Mouse (Mus musculus): ENCODE data around the gene Fads6. TPM values are rescaled to one million over a fixed set of nuclear protein-coding genes. Genes with fewer than 3 reads are reported as not detected.

Gene Fads6
- polyA plus RNA-seq, 1 experiment from 2014 or later = 0.76 TPM

DNA sequence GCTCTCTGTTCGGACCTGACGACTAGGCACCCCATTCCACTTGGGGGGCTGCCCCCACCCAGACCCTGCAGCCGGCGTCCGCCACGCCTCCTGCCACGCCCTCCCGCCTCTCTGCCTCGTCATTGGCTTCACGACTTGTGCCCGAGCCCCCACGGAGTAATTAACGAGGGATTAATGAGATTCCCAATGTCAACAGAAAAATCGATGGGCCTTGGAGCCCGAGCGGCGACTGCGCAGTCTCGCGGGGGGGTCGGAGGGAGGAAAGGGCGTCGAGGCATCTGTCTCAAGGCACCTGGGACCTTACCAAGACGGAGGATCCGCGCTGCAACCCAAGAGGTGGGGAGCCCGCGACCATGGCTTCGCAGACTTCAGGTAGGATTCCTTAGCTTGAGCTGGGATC lies 37.1 kb upstream of the Fads6 start, which contains the start of gene Otop3:
Gene Otop3, plus strand, starts transcription at position 201 of the 400 bp plus-strand sequence.
- Histone ChIP-seq H3K4me1 (replicated peaks; ENCODE audit: control insufficient read depth, insufficient read depth, low read length) (peaks cover 10% of the 10 kb centered on the region), H3K9ac (replicated peaks; ENCODE audit: low read depth, low read length) (peak within 1 kb of the TSS; percentile 28; the same call in 1 of the 2 replicates), H3K9me3 (ENCODE audit: control insufficient read depth, low read length) (no peaks in the 10 kb centered on the region), H3K4me2 (ENCODE audit: low read length) (peak within 1 kb of the TSS; percentile 55), H3K4me3 (replicated peaks; ENCODE audit: low read length) (peak within 1 kb of the TSS; percentile 30), H3K27me3 (replicated peaks; ENCODE audit: control insufficient read depth, insufficient read depth, low read length) (peaks cover 21% of the 10 kb centered on the region), H3K27ac (ENCODE audit: low read length) (no peak within 1 kb of the TSS), H3K36me3 (ENCODE audit: control insufficient read depth, insufficient read depth) (no peaks in the 10 kb centered on the region)
- under 1% methylated on average over 29 of the region's 29 CpGs for WGBS
- ATAC-seq = no peak

DNA sequence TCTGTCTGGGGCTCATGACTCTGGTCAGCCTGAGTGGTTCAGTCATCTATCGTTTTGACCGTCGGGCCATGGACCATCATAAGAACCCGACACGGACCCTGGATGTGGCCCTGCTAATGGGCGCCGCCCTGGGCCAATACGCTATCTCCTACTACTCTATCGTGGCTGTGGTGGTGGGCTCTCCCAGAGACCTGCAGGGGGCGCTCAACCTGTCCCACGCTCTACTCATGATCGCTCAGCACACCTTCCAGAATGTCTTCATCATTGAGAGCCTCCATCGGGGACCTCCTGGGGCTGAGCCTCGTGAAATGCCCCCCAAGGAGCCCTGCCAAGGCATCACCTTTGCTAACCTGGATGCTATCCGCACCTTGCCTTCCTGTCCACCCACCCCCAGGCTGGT lies 31.9 kb upstream of the Fads6 start:
- ATAC-seq = no peak
- WGBS = 68% methylated on average over 15 of the region's 15 CpGs
- H3K9ac ChIP-seq (replicated peaks; ENCODE audit: low read depth, low read length) = no peak overlapping the region
- H3K36me3 ChIP-seq (ENCODE audit: control insufficient read depth, insufficient read depth) = no peaks in the 10 kb centered on the region
- H3K27ac ChIP-seq (ENCODE audit: low read length) = no peak overlapping the region
- no peak overlapping the region for H3K4me2 ChIP-seq (ENCODE audit: low read length)
- no peak overlapping the region for H3K4me3 ChIP-seq (replicated peaks; ENCODE audit: low read length)
- peaks cover 1% of the 10 kb centered on the region for H3K4me1 ChIP-seq (replicated peaks; ENCODE audit: control insufficient read depth, insufficient read depth, low read length)
- no peaks in the 10 kb centered on the region for H3K9me3 ChIP-seq (ENCODE audit: control insufficient read depth, low read length)
- H3K27me3 ChIP-seq (replicated peaks; ENCODE audit: control insufficient read depth, insufficient read depth, low read length) = peaks cover 4% of the 10 kb centered on the region; the same call in 1 of the 2 replicates

DNA sequence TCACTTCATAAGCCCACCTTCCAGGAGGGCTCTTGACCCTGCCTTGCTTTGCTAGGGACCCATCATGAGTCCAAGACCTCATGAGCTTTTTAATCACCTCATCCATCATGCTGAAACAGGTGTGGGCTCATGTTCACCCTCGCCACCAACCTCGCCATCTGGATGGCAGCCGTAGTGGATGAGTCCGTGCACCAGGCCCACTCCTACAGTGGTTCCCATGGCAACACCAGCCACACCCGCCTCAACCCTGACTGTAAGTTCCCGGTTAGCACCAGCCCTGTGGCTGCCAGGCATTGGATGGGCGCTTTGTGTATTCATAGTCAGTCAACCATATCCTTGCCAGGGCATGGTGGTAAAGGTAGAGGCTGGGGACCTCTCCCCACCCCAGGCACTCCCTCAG lies 29.3 kb upstream of the Fads6 start:
- Histone ChIP-seq H3K9ac (replicated peaks; ENCODE audit: low read depth, low read length) (no peak overlapping the region), H3K27me3 (replicated peaks; ENCODE audit: control insufficient read depth, insufficient read depth, low read length) (peaks cover 27% of the 10 kb centered on the region), H3K27ac (ENCODE audit: low read length) (no peak overlapping the region), H3K36me3 (ENCODE audit: control insufficient read depth, insufficient read depth) (no peaks in the 10 kb centered on the region), H3K4me3 (replicated peaks; ENCODE audit: low read length) (no peak overlapping the region), H3K9me3 (ENCODE audit: control insufficient read depth, low read length) (no peaks in the 10 kb centered on the region), H3K4me2 (ENCODE audit: low read length) (no peak overlapping the region), H3K4me1 (replicated peaks; ENCODE audit: control insufficient read depth, insufficient read depth, low read length) (peaks cover 13% of the 10 kb centered on the region)
- no peak for ATAC-seq
- whole genome bisulfite sequencing = 70% methylated on average over 7 of the region's 7 CpGs

DNA sequence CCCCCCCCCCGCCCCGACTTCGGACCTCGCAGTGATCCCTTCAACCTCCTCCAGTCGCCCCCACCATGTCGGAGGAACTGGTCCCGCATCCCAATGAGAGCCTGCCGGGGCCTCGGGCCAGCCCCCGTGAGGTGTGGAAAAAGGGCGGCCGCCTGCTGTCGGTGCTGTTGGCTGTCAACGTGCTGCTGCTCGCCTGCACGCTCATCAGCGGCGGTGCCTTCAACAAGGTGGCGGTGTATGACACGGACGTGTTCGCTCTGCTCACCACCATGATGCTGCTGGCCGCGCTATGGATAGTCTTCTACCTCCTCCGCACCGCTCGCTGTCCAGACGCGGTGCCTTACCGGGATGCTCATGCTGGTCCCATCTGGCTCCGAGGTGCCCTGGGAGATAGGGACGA lies 25.9 kb upstream of the Fads6 start:
- ATAC-seq = no peak
- 17% methylated on average over 32 of the region's 32 CpGs for WGBS
- no peaks in the 10 kb centered on the region for H3K36me3 ChIP-seq (ENCODE audit: control insufficient read depth, insufficient read depth)
- no peak overlapping the region for H3K4me3 ChIP-seq (replicated peaks; ENCODE audit: low read length)
- H3K9ac ChIP-seq (replicated peaks; ENCODE audit: low read depth, low read length) = no peak overlapping the region
- no peak overlapping the region for H3K4me2 ChIP-seq (ENCODE audit: low read length)
- H3K9me3 ChIP-seq (ENCODE audit: control insufficient read depth, low read length) = no peaks in the 10 kb centered on the region
- peaks cover 58% of the 10 kb centered on the region for H3K27me3 ChIP-seq (replicated peaks; ENCODE audit: control insufficient read depth, insufficient read depth, low read length)
- H3K27ac ChIP-seq (ENCODE audit: low read length) = no peak overlapping the region
- peaks cover 24% of the 10 kb centered on the region for H3K4me1 ChIP-seq (replicated peaks; ENCODE audit: control insufficient read depth, insufficient read depth, low read length)

DNA sequence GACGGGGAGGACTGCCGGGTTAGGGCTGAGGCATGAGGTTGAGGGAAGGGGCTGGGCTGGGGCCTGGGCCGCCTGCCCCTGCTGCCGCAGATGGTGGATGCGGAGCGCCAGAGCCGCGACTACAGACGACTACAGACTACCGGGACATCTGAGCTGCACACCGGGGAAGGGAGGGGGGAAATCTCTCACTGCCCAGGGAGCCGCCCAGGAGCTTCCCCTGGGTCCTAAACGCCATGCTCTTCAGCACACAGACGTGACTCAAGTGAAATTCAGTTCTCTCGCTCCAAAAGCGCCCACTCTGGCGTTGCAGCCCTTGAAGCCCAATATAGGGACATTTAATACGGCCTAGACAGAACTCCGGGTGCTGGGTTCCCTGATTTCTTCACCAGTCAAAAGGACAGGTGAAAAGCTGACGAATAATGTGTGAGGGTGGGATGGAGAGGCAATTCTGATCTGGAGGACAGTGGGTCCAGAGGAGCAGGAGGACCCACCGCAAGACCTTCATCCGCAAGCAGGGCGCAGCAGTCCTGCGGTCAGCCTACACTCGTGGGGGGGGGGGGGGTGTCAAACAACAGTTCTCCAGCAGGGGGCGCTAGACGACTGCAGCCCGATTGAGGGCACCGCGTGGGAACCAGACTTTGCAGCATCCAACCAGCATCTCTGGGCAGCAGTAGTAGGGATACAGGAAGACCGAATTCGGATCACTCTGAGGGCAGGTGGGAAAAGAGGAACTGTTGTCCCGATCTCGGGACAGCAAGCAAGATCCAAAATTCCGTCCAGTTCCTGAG lies 24.6 kb upstream of the Fads6 start, which contains the start of gene Ush1g:
Gene Ush1g, minus strand, starts transcription at position 136 of the 788 bp plus-strand sequence.
- no peak within 1 kb of the TSS for H3K27ac ChIP-seq (ENCODE audit: low read length)
- no peaks in the 10 kb centered on the region for H3K9me3 ChIP-seq (ENCODE audit: control insufficient read depth, low read length)
- WGBS = 6% methylated on average over 31 of the region's 35 CpGs
- H3K27me3 ChIP-seq (replicated peaks; ENCODE audit: control insufficient read depth, insufficient read depth, low read length) = peaks cover 70% of the 10 kb centered on the region
- peak within 1 kb of the TSS; percentile 0; the same call in 1 of the 2 replicates for H3K4me3 ChIP-seq (replicated peaks; ENCODE audit: low read length)
- H3K4me2 ChIP-seq (ENCODE audit: low read length) = 0 out of 2 replicates have a peak within 1 kb of the TSS, but pooled peaks have one; percentile 8
- H3K36me3 ChIP-seq (ENCODE audit: control insufficient read depth, insufficient read depth) = no peaks in the 10 kb centered on the region
- peaks cover 24% of the 10 kb centered on the region for H3K4me1 ChIP-seq (replicated peaks; ENCODE audit: control insufficient read depth, insufficient read depth, low read length)
- peak; percentile 47 for ATAC-seq
- no peak within 1 kb of the TSS for H3K9ac ChIP-seq (replicated peaks; ENCODE audit: low read depth, low read length)

DNA sequence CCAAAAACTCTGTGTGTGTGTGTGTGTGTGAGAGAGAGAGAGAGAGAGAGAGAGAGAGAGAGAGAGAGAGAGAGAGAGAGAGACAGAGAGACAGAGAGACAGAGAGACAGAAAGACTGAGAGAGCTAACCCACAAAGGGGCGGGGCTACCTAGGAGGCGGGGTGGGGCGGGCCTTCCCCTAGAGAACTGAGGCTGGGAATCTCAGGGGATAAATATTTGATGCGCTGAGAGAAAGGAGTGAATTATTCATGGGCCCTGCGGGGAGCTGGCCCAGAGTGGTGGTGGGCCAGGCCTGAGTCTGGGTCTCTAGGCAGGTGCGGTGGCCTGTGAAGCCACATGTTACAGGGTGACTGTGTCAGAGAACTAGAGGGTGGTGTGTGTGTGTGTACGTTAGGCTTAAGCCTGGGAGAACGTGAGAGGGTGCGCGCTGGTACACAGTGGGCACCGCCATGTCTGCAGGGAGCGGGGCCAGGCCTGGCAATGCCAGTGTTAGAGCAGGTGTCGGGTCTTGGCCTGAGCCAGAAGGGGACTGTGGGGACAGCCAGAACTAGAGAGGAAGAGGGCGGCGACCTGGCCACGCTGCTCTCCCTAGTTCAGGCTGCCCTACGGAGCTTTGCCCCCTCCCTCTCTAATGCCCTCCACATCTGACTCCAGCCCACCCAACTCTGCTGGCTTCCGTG lies 22.4 kb upstream of the Fads6 start:
- no peak overlapping the region for H3K4me2 ChIP-seq (ENCODE audit: low read length)
- peaks cover 89% of the 10 kb centered on the region for H3K27me3 ChIP-seq (replicated peaks; ENCODE audit: control insufficient read depth, insufficient read depth, low read length)
- no peak overlapping the region for H3K9ac ChIP-seq (replicated peaks; ENCODE audit: low read depth, low read length)
- 1% methylated on average over 16 of the region's 18 CpGs for WGBS
- H3K4me3 ChIP-seq (replicated peaks; ENCODE audit: low read length) = no peak overlapping the region
- no peaks in the 10 kb centered on the region for H3K36me3 ChIP-seq (ENCODE audit: control insufficient read depth, insufficient read depth)
- no peaks in the 10 kb centered on the region for H3K9me3 ChIP-seq (ENCODE audit: control insufficient read depth, low read length)
- peak; percentile 31; the same call in 1 of the 2 replicates for ATAC-seq
- H3K27ac ChIP-seq (ENCODE audit: low read length) = no peak overlapping the region
- peaks cover 24% of the 10 kb centered on the region for H3K4me1 ChIP-seq (replicated peaks; ENCODE audit: control insufficient read depth, insufficient read depth, low read length)

DNA sequence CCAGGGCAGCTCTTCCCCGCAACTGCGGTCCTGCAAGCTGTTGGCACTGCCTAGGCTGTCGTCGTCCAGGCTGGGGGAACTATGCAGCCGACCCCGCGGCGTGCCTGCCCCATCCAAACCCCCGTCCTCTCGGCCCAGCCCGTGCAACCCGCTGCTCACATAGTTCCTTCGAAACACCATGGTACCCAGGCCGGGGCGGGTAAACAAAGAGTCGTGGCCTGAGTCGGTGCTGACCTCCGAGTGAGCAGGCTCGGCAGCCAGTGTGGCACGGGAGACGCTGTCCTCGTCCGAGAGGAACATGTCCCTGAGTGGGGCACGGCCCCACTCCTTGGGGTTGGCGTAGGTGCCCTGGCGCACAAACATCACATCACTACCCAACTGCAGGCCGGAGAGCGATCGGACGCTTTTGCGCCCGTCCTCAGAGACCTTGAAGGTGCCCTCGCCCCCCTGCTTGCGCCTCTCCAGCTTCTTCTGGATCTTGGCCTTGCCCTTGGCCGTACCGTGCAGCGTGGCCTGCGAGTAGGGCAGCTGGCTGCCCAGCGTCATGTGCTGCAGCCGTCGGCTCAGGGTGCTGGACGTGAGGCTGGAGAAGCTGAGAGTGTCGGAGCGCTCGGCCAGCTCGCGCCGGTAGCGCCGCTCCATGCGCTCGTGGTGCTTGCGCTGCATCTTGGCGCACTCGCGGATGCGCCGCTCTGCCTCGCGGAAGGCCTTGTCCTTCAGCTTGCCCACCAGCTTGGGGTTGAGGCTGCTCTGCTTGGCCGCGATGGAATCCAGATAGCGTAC lies 21.0 kb upstream of the Fads6 start:
- H3K4me2 ChIP-seq (ENCODE audit: low read length) = peak overlapping the region; percentile 15; the same call in 1 of the 2 replicates

DNA sequence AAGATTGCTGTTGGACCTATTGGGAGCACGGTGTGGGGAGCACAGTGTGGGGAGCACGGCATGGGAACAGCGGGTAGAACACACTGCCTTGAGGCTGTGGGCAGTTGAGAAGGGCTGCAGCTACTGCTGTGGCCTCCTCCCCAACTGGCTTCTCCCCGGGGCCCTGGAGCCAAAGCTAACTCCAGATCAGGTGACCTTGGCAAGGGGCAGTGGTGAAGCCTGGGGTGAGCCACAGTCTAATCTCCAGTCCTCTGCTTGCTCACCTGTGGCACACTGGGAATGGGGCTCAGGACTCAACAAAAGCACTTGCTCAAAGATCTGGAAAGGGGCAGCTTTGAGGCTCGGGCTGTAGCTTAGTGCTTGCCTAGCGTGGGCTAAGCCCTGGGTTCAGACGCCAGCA lies 19.7 kb upstream of the Fads6 start:
- no peak for ATAC-seq
- H3K9me3 ChIP-seq (ENCODE audit: control insufficient read depth, low read length) = no peaks in the 10 kb centered on the region

More for the DNA sequence above, 21.0 kb upstream of the Fads6 start:
- peak overlapping the region; percentile 8; the same call in 1 of the 2 replicates for H3K4me3 ChIP-seq (replicated peaks; ENCODE audit: low read length)
- no peak overlapping the region for H3K9ac ChIP-seq (replicated peaks; ENCODE audit: low read depth, low read length)
- no peaks in the 10 kb centered on the region for H3K9me3 ChIP-seq (ENCODE audit: control insufficient read depth, low read length)
- H3K4me1 ChIP-seq (replicated peaks; ENCODE audit: control insufficient read depth, insufficient read depth, low read length) = peaks cover 22% of the 10 kb centered on the region
- peaks cover 87% of the 10 kb centered on the region for H3K27me3 ChIP-seq (replicated peaks; ENCODE audit: control insufficient read depth, insufficient read depth, low read length)
- H3K36me3 ChIP-seq (ENCODE audit: control insufficient read depth, insufficient read depth) = no peaks in the 10 kb centered on the region
- no peak for ATAC-seq
- WGBS = 4% methylated on average over 63 of the region's 63 CpGs
- no peak overlapping the region for H3K27ac ChIP-seq (ENCODE audit: low read length)

DNA sequence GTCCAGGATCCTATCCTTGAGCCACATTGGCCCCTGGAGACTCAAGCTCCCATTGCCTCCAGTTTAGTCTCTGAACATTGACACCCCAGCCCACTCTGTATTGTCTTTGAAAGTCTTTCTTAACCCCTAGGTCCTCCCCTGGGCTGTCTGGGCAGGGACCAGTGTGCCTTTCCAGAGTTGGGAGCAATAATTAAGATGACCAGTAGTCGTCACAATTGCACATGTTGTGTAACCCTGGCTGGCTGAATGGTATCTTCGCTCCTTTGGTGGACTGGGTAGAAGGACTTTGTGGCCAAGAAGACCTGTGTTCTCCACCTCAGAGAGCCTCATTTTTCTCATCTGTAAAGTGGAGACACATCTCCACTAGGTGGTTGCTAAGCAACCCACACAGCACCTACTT lies 16.8 kb upstream of the Fads6 start:
- peaks cover 53% of the 10 kb centered on the region for H3K27me3 ChIP-seq (replicated peaks; ENCODE audit: control insufficient read depth, insufficient read depth, low read length)
- WGBS = 35% methylated on average over 2 of the region's 2 CpGs

More for the DNA sequence above, 19.7 kb upstream of the Fads6 start:
- no peak overlapping the region for H3K4me2 ChIP-seq (ENCODE audit: low read length)
- WGBS = 47% methylated on average over 7 of the region's 7 CpGs
- no peaks in the 10 kb centered on the region for H3K36me3 ChIP-seq (ENCODE audit: control insufficient read depth, insufficient read depth)
- H3K27me3 ChIP-seq (replicated peaks; ENCODE audit: control insufficient read depth, insufficient read depth, low read length) = peaks cover 79% of the 10 kb centered on the region
- peaks cover 15% of the 10 kb centered on the region for H3K4me1 ChIP-seq (replicated peaks; ENCODE audit: control insufficient read depth, insufficient read depth, low read length)
- H3K27ac ChIP-seq (ENCODE audit: low read length) = no peak overlapping the region
- H3K9ac ChIP-seq (replicated peaks; ENCODE audit: low read depth, low read length) = no peak overlapping the region
- H3K4me3 ChIP-seq (replicated peaks; ENCODE audit: low read length) = no peak overlapping the region

More for the DNA sequence above, 16.8 kb upstream of the Fads6 start:
- no peak for ATAC-seq
- H3K36me3 ChIP-seq (ENCODE audit: control insufficient read depth, insufficient read depth) = no peaks in the 10 kb centered on the region
- no peak overlapping the region for H3K4me2 ChIP-seq (ENCODE audit: low read length)
- H3K9ac ChIP-seq (replicated peaks; ENCODE audit: low read depth, low read length) = no peak overlapping the region
- H3K27ac ChIP-seq (ENCODE audit: low read length) = no peak overlapping the region
- H3K9me3 ChIP-seq (ENCODE audit: control insufficient read depth, low read length) = no peaks in the 10 kb centered on the region
- H3K4me1 ChIP-seq (replicated peaks; ENCODE audit: control insufficient read depth, insufficient read depth, low read length) = peaks cover 5% of the 10 kb centered on the region; the same call in 1 of the 2 replicates
- H3K4me3 ChIP-seq (replicated peaks; ENCODE audit: low read length) = no peak overlapping the region
